Mouse (Mus musculus): ENCODE measurements at regions not wholly inside any gene's neighbourhood (a gene's known extent, or its start where the extent isn't known, plus 50 kb on each side); places are given as distances from the start of the nearest gene placed in this dataset.

DNA sequence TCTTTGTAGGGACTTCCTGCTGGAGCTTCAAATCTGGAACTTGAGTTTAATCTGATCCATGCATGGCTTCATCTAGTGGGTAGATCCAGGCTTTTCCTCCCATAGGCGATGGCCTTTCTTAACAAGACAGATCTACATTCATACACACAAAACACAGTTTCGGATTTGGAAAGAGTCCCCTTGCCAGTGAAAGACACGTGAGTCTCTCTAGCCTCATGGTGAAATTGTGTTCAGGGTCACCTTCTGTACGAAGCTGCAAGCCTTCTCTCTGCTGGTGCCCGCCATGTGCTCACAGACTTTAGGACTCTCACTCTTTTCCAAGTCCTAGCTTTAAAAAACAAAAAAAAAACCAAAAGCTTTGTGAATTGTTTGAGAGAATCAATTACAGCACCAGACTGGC is 51.4 kb upstream of the Dlx2 start:
- no peak for DNase-seq (ENCODE audit: low spot score)

DNA sequence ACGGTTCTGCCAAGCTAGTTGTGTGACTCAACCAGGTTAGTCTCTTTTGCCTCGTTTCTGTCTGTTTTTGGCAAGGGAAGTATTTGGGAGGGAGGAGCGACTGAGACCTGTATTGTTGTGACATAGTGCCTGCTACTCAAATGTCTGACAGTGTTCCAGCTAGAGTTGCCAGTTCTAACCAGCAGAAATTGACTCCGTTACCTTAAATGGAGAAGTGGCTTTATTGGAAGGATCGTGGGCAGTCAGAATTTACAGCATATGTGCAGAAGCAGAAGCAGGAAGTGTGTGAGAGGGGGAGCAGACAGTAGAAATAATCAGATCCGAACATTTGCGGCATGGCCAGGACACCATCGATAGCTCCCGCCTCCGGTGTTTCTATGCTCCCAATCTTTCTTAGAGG is 51.8 kb upstream of the Dlx2 start:
- DNase-seq (ENCODE audit: low spot score), result no peak

DNA sequence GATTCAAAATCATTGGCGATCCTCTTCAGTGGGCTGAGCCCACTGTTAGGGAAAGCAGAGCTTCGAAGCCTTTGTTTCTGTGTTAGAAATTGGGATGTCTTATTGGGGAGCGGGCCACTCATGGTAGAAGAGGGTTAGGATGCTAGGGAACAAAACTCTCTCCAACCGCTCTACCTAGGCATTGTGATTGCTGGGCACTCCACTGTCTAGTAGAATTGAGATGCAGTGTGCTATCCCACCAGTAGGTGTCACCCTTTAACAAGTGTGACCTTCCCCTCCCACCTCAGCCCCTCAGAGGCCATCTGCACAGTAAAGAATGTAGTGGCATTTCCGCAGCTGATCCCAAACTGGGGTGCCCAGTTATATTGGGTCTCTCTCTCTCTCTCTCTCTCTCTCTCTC is 52.2 kb upstream of the Dlx2 start:
- DNase-seq (ENCODE audit: low spot score), result peak; percentile 64

DNA sequence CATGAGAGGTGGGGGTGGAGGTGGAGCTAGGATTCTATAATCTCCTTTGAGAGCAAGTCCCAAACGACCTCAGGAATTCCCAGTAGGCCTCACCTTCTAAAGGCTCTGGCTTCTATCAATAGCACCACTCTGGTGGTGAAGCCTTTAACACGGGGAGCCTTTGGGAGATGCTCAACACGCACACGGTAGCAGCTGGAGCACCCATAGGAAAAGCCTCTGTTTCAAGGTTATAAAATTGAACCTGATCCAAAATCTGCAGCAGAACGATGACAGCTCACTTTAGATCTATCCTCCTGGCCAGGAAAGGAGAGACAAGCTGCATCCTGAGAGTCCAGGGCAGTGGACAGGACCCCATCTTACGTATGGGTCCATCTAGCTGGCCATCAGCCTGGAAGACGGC is 53.7 kb upstream of the Dlx2 start:
- no peak for DNase-seq (ENCODE audit: low spot score)

DNA sequence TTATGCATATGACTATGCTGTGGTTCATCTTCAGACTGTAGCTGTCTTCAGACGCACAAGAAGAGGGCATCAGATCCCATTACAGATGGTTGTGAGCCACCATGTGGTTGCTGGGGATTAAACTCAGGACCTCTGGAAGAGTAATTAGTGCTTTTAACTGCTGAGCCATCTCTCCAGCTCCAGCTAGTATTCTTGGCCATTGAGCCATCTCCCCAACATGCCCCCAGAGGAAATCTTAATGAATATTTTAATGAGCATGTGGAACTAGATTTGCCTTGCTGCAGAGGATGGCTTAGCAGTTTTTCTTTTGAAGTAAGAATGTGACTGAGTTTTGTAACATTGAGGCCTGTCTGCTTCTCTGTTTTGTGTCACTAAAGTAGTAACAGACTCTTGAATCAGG is 54.4 kb upstream of the Dlx2 start:
- no peak for DNase-seq (ENCODE audit: low spot score)

DNA sequence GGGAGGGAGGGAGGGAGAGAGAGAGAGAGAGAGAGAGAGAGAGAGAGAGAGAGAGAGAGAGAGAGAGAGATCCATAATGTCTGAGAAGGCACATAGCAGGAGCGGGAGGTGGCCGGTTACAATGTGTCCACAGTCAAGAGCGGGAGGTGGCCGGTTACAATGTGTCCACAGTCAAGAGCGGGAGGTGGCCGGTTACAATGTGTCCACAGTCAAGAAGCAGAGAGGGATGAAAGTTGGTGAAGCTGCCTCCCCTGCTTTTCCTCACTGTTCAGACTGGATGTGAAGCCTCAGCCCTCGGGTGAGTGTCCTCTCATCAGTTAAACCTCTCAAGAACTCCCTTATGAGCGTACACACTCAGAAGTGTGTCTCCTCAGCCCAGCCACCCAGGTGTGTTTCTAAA is 57.2 kb upstream of the Dlx2 start:
- peak; percentile 76 for DNase-seq (ENCODE audit: low spot score)

DNA sequence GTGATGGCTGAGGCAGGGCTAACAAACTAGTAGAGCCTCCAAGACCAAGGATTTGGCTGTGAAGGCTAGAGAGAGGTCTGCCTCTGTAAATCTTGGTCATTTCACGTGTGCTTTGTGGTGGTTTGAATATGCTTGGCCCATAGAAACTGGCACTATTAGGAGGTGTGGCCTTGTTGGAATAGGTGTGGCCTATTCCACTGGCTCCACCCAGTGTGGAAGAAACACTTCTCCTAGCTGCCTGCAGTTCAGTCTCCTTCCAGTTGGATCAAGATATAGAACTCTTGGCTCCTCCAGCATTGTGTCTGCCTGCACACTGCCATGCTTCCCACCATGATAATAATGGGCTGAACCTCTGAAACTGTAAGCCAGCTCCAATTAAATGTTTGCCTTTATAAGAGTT is 59.1 kb upstream of the Dlx2 start:
- DNase-seq (ENCODE audit: low spot score), result no peak

DNA sequence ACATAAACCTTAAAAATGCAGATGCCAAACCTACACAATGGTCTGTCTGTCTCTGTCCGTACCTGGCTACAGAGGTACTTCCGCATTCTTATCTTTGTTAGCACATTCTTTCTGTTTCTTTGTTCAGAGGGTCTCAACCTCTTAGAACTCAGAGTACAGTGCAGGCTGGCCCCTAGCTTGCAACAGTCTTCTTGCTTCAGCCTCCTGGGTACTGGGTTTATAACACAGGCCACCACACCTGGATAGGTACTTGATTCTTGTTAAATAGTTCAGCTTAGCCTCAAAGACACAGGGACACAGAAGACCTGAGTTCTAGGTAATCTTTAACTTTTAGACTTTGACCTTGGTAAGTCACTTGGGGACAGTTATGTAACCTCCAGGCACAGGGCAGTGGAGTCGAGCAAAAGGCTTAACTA is 60.5 kb upstream of the Dlx2 start:
- DNase-seq (ENCODE audit: low spot score), result no peak

DNA sequence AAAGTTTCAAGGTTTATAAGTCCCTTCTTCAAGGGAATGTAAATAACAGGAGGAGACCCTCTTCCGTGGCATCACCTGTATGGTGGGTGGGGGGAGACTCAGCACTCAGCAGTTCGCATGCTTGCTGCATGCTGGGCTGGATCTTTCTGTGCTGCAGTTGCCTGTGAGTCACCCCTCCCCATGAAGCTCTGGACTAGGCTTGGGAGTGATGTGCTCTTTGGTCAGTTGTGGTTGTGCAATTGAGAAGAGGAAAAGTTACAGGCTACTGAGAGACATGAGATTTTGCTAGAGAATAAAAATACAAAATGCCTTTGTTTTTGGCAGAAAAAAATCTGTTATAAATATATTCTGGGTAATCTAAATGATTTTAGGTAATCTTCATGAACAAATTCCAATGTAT is 66.7 kb upstream of the Dlx2 start:
- DNase-seq (ENCODE audit: low spot score), result no peak

DNA sequence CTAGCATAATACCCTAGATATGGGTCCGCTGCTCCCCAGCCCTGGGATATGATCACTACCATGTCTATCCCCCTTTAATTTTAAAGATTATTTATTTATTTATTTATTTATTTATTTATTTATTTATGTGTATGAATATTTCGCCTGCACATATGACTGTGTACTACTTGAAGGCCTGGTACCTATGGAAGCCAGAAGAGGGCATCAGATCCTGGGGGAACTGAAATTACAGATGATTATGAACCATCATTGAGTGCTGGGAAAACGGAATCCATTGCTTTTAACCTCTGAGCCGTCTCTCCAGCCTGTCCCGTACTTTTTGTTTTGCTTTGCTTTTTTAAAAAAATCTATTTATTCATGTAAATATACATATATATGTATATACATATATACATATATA is 70.0 kb upstream of the Dlx2 start:
- DNase-seq (ENCODE audit: low spot score), result no peak

DNA sequence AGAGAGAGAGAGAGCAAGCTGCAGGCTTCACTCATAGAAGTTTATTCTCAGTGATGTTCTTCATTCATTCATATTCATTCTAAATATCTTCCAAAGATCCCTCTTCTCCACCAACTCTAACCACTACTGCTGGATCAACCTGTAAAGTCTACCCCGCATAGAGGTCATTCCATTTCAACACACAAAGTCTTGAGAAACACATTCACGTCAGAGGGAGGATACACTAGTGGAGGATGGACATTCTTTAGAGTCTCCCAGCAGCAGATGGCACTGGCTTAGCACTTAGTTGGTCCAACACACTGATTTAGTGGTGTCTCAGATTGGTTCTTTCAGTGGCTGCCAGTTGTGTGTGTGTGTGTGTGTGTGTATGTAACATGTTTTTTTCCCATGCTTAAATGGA is 74.9 kb upstream of the Dlx2 start:
- DNase-seq (ENCODE audit: low spot score), result no peak

DNA sequence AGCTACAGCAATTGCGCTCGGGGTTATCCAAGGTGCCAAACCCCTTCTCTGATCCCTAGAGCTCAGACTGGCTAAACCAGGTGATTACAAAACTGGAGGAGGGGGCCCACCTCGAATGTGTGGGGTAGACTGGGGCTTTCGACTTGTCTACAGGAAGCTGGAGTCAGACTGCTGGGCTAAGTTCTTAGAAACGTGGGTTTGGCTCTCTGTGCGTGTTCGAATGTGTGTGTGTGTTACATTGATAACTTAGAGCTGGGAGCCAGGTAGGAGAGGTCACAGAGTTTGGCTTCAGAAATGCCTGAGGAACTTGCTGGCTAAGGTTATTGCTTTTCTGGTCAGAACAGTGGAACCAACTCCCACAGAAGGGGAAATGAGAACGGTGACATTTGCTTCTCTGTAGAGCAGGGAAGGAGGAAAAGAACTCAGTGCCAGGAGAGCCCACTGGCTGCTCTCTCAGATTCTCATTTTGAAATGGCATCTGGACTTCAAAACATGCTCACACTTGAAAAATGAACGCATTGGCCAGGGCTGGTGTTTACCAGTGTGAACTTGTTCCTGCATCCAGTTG is 76.1 kb upstream of the Dlx2 start:
- no peak for DNase-seq (ENCODE audit: low spot score)

DNA sequence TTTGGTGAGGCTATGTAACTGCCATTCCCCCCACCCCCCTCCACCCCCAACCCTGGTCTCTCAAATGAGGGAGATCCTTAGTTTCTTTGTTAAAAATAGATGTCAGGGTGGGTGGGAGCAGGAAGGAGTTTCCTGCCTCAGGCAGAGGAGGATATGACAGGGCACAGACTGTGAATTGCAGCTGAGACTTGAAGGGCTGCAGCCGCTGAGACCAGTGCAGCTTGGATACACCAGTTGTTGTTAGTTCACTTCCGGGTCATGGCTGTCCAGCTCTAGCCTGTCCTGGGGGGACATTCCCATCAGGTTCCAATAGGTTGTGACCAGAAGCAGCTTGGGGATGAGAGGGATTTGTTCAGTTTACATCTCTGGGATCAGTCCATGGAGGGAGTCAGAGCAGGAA is 76.6 kb upstream of the Dlx2 start:
- DNase-seq (ENCODE audit: low spot score), result no peak

DNA sequence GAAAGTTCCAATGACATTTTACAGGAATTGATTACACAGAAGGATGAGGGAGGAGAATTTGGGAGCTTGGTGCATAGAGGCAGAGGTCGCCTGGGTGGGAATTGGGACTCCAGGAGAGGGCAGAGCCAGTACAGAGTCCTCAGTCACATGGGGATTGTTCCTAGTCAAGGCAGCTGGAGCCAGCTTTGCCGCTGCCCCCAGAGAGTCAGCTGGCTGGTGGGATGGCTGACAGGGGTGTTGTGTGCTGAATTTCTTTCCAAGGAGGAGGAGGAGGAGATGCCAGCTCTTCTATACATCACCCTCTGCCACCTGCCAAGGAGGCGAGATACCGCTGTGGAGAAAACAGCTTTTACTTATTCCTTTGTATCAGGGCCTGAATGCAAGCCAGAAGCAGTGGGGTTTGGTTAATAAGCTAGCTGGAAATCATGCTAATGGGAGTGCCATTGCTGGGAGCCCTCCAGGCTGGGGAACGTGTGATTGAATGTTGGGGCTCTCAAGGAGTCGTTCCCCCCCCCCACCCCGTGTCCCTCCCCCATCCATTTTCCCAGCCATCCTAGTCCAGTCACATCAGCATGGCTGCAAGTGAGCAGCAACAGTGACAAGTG is 78.8 kb upstream of the Dlx2 start:
- no peak for DNase-seq (ENCODE audit: low spot score)

DNA sequence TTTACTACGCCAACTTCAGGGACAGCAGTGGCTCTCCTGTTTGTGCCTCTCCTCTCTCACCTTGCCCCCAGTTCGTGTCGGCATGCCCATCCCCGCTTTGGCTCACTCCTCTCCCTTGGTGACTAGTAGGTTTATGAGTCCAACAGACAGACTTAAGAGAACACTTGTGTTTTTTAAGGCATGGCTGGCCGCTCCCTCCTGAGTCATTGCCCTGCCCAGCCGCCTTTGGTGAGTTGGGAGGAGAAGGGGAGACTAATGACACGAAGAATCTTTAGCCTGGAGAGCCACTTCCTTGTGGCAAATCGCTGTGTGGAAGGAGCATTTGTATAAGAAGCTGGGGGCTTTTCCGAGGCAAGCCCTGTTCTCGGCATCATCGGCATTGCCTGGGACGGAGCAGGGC is 79.8 kb upstream of the Dlx2 start:
- DNase-seq (ENCODE audit: low spot score), result no peak

DNA sequence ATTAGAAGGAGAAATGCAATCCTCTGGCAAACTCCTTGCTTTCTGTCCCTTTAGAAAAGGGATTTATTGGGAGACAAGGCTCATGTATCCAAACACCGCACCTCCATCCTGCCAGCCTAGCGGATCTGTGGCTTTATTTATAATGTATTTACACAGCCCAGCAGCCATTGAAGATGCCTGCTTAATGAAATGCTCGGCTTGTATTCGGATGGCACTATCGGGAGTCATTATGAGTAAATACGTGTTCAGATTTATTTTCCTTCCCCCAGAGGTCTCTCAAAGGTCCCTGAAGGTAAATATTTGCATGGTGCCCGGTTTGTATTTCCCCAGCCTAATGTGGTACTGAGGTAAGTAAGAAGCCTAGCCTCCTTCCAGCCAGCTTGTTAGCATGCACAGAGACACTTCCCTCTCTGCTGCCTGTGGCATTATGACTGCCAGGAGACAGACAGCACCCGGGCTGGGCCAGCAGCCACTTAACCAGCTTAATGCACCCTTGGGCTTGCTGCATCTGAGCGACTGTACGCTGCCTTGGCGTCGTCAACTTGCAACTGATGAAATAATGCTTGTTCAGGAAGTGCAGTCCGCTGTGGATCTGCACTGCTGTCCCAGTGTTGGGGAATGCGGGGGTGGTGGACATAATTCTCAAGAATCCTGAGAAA is 80.7 kb upstream of the Dlx2 start:
- no peak for DNase-seq (ENCODE audit: low spot score)

DNA sequence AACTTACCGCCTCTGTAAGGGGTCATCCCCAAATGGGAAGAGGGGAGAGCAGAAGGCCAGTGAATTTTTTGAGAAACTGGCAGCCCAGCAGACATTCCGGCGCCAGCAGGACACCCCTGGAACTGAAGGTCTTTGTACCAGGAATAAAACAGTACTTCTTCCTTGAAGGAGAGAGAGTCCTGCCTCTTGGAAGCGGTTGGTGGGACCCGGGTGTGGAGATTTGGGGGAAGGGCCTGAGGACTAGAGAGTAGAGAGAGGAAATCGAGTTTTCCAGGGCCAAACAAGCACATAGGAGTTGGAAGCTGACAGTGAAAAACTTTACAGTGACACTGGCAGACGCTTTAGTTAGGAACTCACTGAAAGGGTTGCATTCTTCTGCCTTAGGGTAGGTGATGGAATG is 82.3 kb upstream of the Dlx2 start:
- DNase-seq (ENCODE audit: low spot score), result no peak

DNA sequence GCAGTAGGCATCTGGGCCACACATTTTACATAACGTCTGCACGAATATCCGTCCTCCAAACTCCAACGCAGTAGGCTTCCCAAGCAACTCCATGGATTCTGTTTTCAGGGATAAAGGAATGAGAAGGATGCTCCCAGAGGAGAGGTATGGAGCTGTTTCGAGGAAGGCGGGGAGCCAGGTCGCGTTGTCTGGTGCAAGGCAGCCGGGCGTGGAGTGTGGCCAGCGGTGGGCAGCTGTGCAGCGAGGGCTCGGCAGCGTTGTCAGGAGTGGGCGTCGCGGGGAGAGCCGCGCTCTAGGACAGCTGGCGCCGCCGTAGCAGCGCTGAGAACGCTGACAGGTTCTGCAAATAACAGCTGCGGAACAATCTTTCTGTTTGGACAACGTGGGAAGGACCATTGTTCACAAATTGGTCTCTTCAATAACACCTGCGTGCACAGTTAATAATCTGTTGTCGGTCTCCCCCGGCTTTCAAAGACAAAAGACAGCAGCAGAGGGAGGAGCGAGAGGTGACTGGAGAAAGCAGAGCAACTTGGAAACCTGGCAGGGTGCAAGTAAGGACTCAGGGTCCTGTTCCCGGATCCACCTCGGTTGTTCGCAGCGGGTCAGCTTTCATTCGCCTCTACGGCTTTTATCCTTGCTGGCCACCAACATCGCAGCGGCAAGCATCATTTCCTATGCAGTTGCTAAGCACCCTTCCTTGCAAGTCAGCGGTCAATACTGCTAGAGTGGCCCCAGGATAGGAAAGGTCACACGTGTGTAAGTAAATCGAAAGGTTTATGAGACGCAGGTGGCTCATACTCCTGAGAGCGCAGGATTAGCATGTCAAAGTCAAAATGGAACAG is 83.0 kb upstream of the Dlx2 start:
- DNase-seq (ENCODE audit: low spot score), result no peak

DNA sequence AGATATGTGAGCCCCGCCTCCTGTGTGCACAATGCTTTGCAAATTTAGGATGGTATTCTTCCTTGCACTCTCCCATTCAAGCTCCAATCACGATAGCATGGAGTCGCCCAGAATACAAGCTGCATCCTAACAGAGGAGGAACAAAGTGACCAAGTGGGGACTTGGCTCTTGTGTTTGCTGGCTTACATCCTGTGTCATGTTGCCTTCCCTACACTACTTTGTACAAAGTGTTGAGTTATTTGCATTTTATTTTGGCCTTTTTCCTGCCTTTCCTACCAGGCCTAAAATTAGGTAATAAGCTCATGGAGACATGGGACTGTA is 83.5 kb upstream of the Dlx2 start:
- no peak for DNase-seq (ENCODE audit: low spot score)

DNA sequence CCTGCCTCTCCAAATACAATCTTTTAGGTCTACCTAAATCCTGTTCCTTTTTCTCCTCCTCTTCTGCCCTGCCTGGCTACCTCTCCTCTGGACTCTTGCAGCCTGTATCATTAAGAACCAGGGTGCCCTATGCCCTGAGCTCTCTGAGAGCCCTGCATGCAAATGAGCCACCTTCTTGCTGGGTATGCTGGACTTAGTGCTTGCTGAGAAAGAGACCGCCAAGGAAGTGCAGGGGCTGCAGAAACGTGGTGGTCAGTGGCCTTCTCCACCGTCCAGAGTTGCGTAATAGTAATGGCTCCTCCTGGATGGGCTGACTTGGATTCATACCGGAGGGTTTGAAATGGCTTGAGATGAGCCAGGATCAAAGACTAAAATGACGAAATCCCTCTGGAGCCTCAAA is 86.9 kb upstream of the Dlx2 start:
- no peak for DNase-seq (ENCODE audit: low spot score)

DNA sequence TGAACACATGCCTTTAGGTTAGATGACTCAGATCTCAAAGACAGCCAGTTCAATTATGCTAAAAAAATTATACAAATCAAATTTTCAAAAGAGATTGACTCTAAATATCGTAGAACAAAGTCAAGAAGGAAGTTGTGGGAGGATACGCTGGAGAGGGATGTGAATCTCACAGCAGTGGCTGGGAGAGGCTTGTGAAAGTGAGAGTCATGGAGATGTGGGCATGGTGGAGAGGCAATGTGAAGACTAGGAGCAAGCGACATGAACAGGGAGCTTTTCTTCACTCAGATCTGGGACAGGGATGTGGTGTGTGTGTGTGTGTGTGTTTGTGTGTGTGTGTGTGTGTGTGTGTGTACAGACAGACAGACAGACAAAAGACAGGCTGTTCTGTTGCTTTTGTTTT is 87.9 kb upstream of the Dlx2 start:
- no peak for DNase-seq (ENCODE audit: low spot score)

DNA sequence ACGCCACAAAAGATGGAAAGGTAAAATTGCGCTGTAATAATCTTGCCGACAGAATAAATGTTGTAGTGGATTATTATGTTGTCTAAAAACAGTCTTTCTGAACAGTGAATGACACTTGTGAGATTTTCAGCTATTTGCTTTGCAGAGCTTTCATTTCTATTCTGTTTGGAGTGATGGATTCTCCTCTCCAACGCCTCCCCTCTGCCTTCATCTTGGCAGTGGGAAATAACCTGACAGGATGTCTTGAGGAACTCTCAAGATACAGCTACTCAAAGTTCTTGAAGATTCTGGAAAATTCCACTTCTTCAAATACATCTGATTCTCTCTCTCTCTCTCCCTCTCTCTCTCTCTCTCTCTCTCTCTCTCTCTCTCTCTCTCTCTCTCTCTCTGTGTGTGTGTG is 89.6 kb upstream of the Dlx2 start:
- DNase-seq (ENCODE audit: low spot score), result no peak

DNA sequence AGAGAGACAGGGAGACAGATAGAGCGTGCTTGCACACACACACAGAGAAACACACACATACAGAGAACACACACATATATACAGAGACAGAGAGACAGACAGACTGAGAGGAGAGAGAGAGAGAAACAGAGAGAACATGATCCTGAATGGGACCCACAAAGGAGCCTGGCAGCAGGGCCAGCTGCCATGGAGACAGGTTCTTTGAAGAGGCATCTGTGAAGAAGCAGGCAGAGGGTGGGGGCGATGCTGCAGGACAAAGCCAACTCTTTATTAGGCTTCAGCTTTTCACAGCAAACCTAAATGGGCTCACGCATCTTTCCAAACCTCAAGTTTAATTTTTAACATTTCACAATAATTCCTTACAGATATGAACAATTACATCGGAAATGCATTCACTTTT is 90.0 kb upstream of the Dlx2 start:
- DNase-seq (ENCODE audit: low spot score), result no peak

Measured in testis, postnatal 14 days (tissue).